Mouse (Mus musculus): Measurements from ENCODE around the gene Unc5cl.
"Not testable (repeated sequence)": the region's sequence is repeated elsewhere in the genome, so short reads cannot be mapped to it uniquely, and the experiment has no call there.

The Unc5cl gene

GRCm38 (mm10) chr17:48467395-48468231, 12.9 kb downstream of the Unc5cl start:
- peak; percentile 93 for DNase-seq (ENCODE audit: low spot score)

- not testable (repeated sequence) for DNase-seq (ENCODE audit: low spot score)
These were observed 19.6 kb downstream of the Unc5cl start for GRCm38 (mm10) chr17:48474282-48474681.

DNA sequence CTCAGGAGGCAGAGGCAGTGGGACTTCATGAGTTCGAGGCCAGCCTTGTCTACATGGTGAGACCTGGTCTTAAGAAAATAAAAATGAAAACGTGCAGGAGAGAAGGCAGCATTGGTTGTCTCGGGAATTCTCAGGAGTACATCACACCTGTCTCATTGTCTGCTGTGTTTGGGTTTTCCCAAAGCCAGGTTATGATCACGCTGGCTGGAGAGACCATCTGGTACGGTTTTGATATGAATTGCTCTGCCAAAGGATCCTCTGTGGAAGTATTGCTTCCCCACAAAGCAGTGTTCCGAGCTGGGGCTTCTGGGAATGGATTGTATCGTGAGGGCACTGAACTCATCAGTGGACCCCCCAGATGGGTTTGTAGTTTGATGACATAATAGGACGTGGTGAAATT, 20.7 kb downstream of the Unc5cl start:
- no peak for DNase-seq (ENCODE audit: low spot score)

DNA sequence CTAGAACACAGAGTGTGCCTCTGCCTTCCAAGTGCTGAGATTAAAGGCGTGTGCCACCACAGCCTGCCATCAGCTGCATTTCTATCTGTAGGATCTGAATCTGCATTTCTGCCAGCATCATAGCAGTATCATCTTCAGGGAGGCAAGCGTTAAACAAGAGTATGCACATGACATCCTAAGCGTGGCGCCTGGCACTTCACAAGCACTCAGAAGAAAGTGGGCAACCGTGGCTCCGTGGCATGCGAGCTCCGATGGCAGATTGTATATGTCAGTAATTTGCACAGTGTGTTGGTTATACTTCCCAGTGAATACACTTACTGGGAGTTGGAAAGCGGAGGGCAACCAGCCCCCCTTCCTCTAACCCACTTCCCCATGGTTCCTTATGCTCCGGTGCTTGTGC, 25.3 kb downstream of the Unc5cl start:
- no peak for DNase-seq (ENCODE audit: low spot score)

DNA sequence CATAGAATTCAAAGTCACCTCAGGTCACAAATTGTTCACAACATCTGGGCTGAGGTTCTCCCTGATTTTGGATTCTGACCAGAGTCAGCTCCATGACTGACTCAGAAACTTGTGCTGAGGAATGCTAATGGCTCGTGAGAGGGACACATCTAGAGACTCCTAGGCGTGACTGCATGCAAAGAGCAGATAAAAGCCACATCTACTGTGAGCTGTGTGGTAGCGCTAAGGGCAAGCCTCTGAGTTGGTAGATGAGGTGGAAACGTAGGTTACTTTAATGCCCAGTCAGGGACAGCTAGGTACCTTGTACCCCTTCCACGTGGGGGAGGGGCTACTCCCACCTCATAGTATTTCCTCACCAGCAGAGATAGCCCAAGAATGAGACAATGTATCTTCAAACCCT, 29.1 kb downstream of the Unc5cl start:
- no peak for DNase-seq (ENCODE audit: low spot score)

GRCm38 (mm10) chr17:48484191-48484590, 29.5 kb downstream of the Unc5cl start:
- no peak for DNase-seq (ENCODE audit: low spot score)

DNA sequence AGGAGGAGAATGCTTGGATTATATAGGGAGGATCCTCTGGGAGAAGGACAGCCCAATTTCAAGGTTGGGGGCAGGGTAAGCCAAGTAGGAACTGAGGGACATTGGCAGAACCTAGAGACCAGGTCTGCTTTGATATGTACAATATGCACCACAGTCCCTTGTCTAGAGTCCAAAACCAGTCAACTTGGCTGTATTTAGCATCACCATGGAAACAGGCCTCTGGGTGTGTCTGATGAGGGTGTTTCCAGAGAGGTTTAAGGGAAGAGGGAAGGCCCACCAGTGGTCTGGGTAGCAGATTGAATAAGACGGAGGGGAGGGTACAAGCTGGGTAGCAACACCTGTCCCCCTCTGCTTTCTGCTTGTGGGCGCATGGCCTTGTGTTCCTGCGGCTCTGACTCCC, 34.8 kb downstream of the Unc5cl start:
- DNase-seq (ENCODE audit: low spot score), result no peak

GRCm38 (mm10) chr17:48492621-48493020, 37.9 kb downstream of the Unc5cl start:
- DNase-seq (ENCODE audit: low spot score), result no peak

DNA sequence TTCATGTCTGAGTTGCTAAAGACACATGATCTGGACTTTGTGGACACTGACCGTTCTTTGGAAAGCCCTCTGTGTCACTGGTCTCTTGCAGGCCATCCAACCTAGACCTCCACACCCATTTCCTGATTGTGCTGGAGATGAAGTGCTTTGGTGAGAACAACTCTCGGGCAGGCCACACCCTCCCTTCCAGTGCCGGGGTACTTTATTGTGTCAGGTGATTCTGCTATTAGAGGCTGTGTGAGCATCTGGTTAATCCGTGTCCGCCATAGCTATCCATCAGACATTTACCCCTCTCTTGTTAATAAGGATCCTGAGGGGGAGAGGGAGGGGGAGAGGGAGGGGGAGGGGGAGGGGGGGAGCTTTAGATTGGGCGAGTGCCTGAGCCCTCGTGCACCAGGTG, 38.9 kb downstream of the Unc5cl start:
- no peak for DNase-seq (ENCODE audit: low spot score)

- DNase-seq (ENCODE audit: low spot score), result peak; percentile 54
These were observed 39.3 kb downstream of the Unc5cl start for GRCm38 (mm10) chr17:48493986-48494385.

GRCm38 (mm10) chr17:48497986-48498385, 43.3 kb downstream of the Unc5cl start:
- no peak for DNase-seq (ENCODE audit: low spot score)

DNA sequence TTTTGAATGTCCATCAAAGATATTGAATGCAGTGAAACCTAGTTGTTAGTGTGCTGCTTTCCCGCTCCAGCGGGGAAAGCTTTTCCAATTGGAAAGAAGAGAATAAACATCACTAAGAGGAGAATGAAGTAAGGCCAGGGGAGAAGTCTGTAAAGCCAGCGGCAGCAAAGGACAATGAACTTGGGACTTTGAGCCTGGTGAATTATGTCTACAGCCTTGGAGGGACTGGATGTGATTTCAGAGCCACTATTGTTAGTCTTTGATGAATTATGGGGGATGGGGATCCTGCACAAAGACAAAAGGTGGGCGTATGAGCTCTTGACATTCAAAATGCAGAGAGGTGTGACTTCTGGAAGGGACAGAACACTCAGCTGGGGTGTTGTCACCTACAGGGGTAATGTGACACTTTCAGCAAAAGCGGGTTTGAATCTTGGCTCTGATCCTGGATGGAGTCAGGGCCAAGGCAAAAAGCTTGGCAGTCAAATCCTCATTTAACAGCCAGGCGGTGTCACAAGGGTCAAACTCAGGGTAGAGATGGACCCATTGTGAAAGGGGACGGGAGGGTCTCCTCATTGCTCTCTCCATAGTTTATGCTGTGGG, 46.2 kb downstream of the Unc5cl start:
- DNase-seq (ENCODE audit: low spot score), result no peak

DNA sequence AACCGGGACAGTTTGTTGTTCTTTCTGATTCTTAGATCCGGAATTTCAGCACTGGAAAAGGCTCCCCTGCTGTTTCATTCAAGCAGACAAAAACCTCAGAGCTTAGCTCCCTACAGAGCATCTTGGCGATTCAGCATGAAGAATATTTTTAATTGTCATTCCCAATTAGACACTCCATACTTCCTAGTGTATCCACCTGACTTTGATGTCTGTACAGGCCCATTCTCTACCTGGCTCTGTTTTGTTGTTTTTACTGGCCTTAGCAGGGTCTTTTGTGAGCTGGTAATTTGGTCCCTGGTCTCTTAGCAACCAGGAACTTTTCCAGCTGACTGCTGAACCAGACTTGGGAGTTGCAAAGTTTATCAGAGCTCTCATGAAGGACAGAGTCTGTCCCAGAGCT, 50.3 kb downstream of the Unc5cl start:
- DNase-seq (ENCODE audit: low spot score), result no peak

- DNase-seq (ENCODE audit: low spot score), result no peak
These were observed 52.3 kb downstream of the Unc5cl start for GRCm38 (mm10) chr17:48506986-48507385.

- DNase-seq (ENCODE audit: low spot score), result no peak
These were observed 54.9 kb downstream of the Unc5cl start for GRCm38 (mm10) chr17:48509596-48509995.

- DNase-seq (ENCODE audit: low spot score), result no peak
These were observed 58.0 kb downstream of the Unc5cl start for GRCm38 (mm10) chr17:48512614-48513281.

GRCm38 (mm10) chr17:48514613-48515012, 59.9 kb downstream of the Unc5cl start:
- no peak for DNase-seq (ENCODE audit: low spot score)

DNA sequence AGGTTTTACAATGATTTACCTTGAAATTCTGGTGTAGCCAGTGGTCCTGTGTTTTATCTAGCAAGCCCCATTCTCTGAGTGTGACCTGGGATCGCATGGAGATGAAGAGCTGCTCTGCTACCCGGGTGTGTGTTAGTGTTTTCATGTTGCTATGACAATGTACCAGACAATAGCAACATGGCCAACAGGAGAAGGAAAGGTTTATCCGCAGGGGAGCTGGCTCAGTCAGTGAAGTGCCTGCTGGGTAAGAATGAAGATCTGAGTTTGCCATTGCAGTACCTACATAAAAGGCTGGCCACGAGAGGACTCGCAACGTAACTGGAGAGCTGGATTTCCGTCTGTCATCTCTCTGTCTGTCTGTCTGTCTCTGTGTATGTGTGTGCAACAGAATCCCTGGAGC, 64.3 kb downstream of the Unc5cl start:
- no peak for DNase-seq (ENCODE audit: low spot score)

- no peak for DNase-seq (ENCODE audit: low spot score)
These were observed 65.7 kb downstream of the Unc5cl start for GRCm38 (mm10) chr17:48520352-48520751.

- no peak for DNase-seq (ENCODE audit: low spot score)
These were observed 68.4 kb downstream of the Unc5cl start for GRCm38 (mm10) chr17:48523056-48523455.

DNA sequence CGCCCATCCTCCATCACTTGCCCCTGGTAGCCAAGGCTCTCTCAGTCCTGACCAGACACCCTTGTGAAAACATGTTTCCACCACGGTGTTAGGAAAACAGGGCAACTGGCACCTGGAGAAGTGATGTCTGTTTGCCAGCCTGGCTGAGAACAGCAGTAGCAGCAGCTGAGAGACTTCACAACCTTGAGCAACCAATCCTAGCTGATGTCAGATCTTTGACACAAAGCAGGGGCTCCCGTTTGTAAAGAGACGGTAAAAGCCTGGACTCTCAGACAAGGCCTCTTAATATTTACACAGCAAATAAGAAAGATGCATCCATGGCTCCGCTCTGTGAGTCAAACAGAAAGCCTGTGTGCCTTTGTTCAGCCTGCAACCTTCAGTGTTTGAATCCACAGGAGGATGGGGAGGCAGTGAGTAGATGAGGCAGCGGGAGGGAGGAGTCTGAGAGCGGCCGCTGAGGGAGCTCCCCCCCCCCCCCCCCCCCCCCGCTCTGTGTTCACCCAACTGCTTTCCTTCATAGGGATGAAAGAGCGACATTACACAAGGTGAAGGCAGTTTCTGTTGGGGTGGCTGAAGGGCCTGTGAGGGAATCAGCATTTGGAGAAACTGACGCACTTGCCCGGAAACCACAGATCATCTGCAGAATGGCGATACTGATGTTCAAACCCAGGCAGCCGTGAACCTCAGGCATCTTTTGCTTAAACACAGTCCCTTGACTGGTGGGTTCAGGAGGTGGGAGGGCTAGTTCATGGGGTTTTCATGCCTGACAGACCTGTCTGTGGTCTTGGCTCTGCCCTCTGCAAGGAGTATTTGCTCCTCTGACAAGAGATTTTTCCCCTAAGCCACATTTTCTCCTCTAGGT, 79.4 kb downstream of the Unc5cl start:
- no peak for DNase-seq (ENCODE audit: low spot score)

DNA sequence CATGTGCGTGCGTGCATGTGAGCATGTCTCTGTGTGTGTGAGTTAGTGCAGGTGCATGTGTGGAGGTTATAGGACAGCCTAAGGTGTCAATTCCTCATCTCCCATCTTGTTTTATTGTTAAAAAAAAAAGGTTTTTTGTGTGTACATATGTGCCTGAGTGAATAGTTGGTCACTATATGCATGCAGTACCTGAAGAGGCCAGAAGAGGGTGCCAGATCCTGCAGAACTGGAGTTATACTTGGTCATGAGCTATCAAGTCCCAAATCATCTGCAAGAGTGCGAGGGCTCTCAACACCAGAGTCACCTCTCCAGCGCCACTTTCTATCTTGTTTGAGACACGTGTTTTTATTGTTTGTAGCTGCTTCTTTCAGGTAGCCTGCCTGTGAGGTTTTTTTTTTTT, 83.6 kb downstream of the Unc5cl start:
- DNase-seq (ENCODE audit: low spot score), result peak; percentile 51
